Mouse (Mus musculus) kidney, postnatal 0 days (tissue): ENCODE data around the gene Zfp318. TPM values are rescaled to one million over a fixed set of nuclear protein-coding genes. Genes with fewer than 3 reads are reported as not detected.

Source experiments
- ATAC-seq: fragments of 200-750 bp; cut with Nextera tagmentation; replicated peaks from 2 replicates; pipeline ENCODE4 v1.8.0; 2017; ENCODE audit warnings: low read depth, moderate number of reproducible peaks, moderate TSS enrichment, moderate library complexity; ENCODE audit not compliant: low FRiP score
- DNase-seq: peaks from one replicate; pipeline ENCODE4 v3.0.0-alpha.2; 2016; ENCODE audit warnings: low spot score
- H3K27ac ChIP-seq: fragments of 300-500 bp; sonication (generic); 2 replicates; pipeline ENCODE4 v1.5.1; 2014; ENCODE audit warnings: mild to moderate bottlenecking
- H3K27me3 ChIP-seq: fragments of 300-500 bp; sonication (generic); 2 replicates; pipeline ENCODE4 v1.6.1; 2014; ENCODE audit warnings: low read length, mixed read lengths; ENCODE audit not compliant: insufficient read depth
- H3K36me3 ChIP-seq: fragments of 300-500 bp; sonication (generic); 2 replicates; pipeline ENCODE4 v1.6.1; 2014; ENCODE audit warnings: low read length, mixed read lengths; ENCODE audit not compliant: insufficient read depth
- H3K4me1 ChIP-seq: fragments of 300-500 bp; sonication (generic); replicated peaks from 2 replicates; pipeline ENCODE4 v1.6.1; 2014; ENCODE audit warnings: antibody characterized with exemption, low read length, mixed read lengths; ENCODE audit not compliant: insufficient read depth
- H3K4me2 ChIP-seq: fragments of 300-500 bp; sonication (generic); 2 replicates; pipeline ENCODE4 v1.6.1; 2014; ENCODE audit warnings: mild to moderate bottlenecking, low read length, moderate library complexity, mixed read lengths
- H3K4me3 ChIP-seq: fragments of 300-500 bp; sonication (generic); replicated peaks from 2 replicates; pipeline ENCODE4 v1.5.1; 2014; ENCODE audit warnings: low read depth, low read length
- H3K9ac ChIP-seq: fragments of 300-500 bp; sonication (generic); 2 replicates; pipeline ENCODE4 v1.6.1; 2014; ENCODE audit warnings: low read depth, low read length
- H3K9me3 ChIP-seq: fragments of 300-500 bp; sonication (generic); replicated peaks from 2 replicates; pipeline ENCODE4 v1.6.1; 2016; ENCODE audit warnings: low read length, inconsistent platforms, mixed read lengths
- CTCF ChIP-seq: IDR thresholded peaks from 2 replicates; pipeline ENCODE4 v1.5.1; 2016; ENCODE audit warnings: antibody characterized with exemption, low read depth, mild to moderate bottlenecking, moderate library complexity
- WGBS: fragments of 180-500 bp; shearing (Covaris S2); extraction: QIAGEN DNeasy Blood & Tissue Kit; methylation state at CpG from one replicate; pipeline ENCODE4 v1.1.7; 2014; 5-methylcytosine and 5-hydroxymethylcytosine counted together
- polyA plus RNA-seq: library from polyadenylated mRNA; unstranded; fragments of >200 nt; fragmentation: Nextera tagmentation; extraction: Ambion mirVana; gene quantifications from 2 replicates; pipeline ENCODE4 v1.2.1, GENCODE M21; 2015

Zfp318 gene
- polyA plus RNA-seq, 1 experiment from 2014 or later: 6.3 TPM

DNA sequence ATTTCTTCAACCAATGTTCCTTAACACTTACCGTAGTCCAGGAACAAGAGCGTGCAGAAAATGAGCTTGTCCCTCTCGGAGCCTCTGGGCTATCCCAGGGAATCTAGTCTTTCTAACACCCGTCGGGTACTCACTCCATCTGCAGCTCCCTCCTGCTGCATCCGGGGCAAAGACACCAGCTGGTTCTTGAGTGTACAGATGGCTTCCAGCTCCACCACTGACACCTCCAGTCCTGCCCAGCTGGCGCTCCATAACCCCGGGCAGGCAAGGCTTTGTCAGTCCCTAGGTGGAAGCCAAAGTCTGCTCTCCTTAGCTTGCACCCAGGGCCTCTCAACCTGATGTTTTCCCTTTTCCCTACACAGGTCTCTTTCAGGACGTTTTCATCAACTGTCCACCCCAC is 84.3 kb downstream of the Zfp318 start:
- no peak overlapping the region for H3K27ac ChIP-seq
- no peaks in the 10 kb centered on the region for H3K9me3 ChIP-seq
- 0 out of 2 replicates have a peak, but pooled peaks cover 3% of the 10 kb centered on the region for H3K27me3 ChIP-seq
- no peak overlapping the region for H3K4me2 ChIP-seq
- no peak overlapping the region for H3K9ac ChIP-seq
- no peak for DNase-seq
- no peak for TF ChIP-seq CTCF
- H3K36me3 ChIP-seq: no peaks in the 10 kb centered on the region
- 68% methylated on average over 9 of the region's 9 CpGs for whole genome bisulfite sequencing
- ATAC-seq: no peak
- no peaks in the 10 kb centered on the region for H3K4me1 ChIP-seq
- no peak overlapping the region for H3K4me3 ChIP-seq

Other genes with a start within 250 kb of the Zfp318 start
- 18.8 and 19.8 TPM in 2 replicates for gene Rsph9, start 239.5 kb upstream of the Zfp318 start, polyA plus RNA-seq
- 32.4 and 35.6 TPM in 2 replicates for gene Mad2l1bp, start 230.2 kb upstream of the Zfp318 start, polyA plus RNA-seq
- 25.4 and 26.3 TPM in 2 replicates for gene Gtpbp2, start 222.7 kb upstream of the Zfp318 start, polyA plus RNA-seq
- 10.5 and 11.1 TPM in 2 replicates for gene Polh, start 181.1 kb upstream of the Zfp318 start, polyA plus RNA-seq
- gene Xpo5, start 180.9 kb upstream of the Zfp318 start, polyA plus RNA-seq: 23.3 and 26.7 TPM in 2 replicates
- gene Polr1c, start 135.7 kb upstream of the Zfp318 start, polyA plus RNA-seq: 73.5 and 79.4 TPM in 2 replicates
- gene Yipf3, start 135.7 kb upstream of the Zfp318 start, polyA plus RNA-seq: 112 and 117 TPM in 2 replicates
- gene Lrrc73, start 130.2 kb upstream of the Zfp318 start, polyA plus RNA-seq: 0.91 and 0.93 TPM in 2 replicates
- 28.2 and 28.4 TPM in 2 replicates for gene Tjap1, start 100.7 kb upstream of the Zfp318 start, polyA plus RNA-seq
- 0.55 and 0.88 TPM in 2 replicates for gene Dlk2, start 86.3 kb upstream of the Zfp318 start, polyA plus RNA-seq
- gene Abcc10, start 55.4 kb upstream of the Zfp318 start, polyA plus RNA-seq: 4.8 and 5.4 TPM in 2 replicates
- 0.34 TPM in 2 replicates for gene Crip3, start 45.2 kb downstream of the Zfp318 start, polyA plus RNA-seq
- gene Slc22a7, start 54.7 kb downstream of the Zfp318 start, polyA plus RNA-seq: 1.6 and 1.9 TPM in 2 replicates
- 0.10 and 0.11 TPM in 2 replicates for gene Ttbk1, start 103.9 kb downstream of the Zfp318 start, polyA plus RNA-seq
- gene Dnph1, start 113.0 kb downstream of the Zfp318 start, polyA plus RNA-seq: 31.8 and 32.7 TPM in 2 replicates
- gene Cul9, start 162.7 kb downstream of the Zfp318 start, polyA plus RNA-seq: 6.0 and 6.5 TPM in 2 replicates
- 5.5 and 6.0 TPM in 2 replicates for gene Srf, start 172.4 kb downstream of the Zfp318 start, polyA plus RNA-seq
- 94.0 and 103 TPM in 2 replicates for gene Ptk7, start 245.8 kb downstream of the Zfp318 start, polyA plus RNA-seq